Mouse (Mus musculus) cerebellum, adult 11 months (tissue): ENCODE data around the gene Foxo6.

Source experiments
- DNase-seq: peaks from one replicate; pipeline ENCODE4 v3.0.0; 2022

The Foxo6 gene

DNA sequence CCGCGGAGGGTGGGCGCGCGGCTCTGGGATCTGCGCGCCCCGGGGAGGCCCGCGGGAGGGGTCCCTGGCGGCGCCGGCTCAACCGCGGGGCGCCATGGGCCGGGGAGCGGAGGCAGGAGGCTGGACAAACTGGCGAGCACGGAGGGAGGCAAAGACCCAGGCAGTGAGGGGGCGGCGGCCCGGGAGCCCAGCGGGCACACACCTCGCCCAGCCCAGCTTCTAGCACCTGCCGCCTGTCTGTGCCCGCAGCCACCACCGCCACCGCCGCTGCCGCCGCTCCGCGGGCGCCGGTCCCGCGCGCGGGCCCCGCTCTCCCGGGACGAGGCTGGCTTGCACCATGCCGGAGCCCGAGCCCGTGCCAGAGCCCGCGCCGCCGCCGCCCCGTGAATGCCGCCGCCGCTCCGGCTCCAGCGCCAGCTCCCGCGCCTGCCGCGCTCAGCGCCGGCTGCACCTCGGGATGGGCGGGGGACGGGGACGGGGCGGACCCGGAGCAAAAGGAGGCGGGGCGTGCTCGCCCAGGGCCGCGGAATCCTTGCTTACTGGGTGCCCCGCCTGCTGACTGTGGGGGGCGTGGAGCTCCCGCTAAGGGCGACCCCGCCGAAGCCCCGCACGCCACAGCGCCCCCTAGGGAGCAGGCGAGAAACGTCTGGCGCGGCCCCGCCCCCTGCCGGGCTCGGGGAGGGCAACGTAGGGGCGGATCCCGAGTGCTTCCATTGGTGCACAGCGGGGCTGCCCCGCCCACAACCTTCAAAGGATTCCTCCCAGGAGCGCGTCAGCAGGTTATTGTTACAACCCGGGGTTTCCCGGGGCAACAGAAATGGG is at the start of gene Foxo6:
TSS of gene Foxo6 (minus strand) at position 60 of the 822 bp plus-strand sequence.
- peak; percentile 73 for DNase-seq

DNA sequence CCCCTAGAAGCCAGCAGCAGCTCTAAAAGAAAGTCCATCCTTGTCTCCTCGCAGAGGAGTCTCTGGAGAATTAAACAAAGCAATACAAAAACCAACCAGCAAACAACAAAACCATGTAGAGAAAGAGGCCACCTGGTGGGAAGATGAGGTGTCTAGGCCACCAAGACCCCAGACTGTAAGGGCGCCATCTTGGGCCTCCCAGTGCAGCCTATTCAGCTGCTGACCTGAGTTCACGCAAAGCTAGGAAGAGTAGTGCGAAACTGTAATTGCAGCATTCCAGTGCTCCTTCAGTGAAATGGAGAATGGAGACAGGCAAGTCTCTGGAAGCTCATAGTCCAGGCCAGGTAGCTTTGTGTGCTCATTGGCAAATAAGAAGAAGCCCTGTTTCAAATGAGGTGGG is 47.2 kb upstream of the Foxo6 start:
- no peak for DNase-seq

DNA sequence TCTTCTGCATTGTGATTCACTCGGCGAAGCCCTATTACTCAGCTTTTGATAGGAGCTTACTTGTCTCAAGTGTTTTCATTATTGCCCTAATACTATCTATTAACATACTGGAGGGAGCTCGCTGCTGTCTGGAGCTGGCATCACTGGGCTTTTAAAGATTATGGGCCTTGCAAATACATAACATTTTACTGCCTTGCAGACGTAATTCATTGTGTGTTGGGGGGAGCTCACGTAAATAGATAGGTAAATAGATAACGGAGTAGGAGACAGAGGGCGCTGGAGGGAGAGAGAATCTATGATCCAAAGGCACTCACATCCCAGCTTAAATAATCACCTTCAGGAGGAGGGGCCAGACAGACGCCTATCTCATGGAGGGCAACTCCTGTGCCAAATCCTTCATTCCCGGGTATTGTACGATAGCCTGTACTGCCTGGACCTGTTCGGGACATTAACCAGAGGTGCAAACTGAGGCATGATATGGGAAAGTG is 45.8 kb upstream of the Foxo6 start:
- no peak for DNase-seq

DNA sequence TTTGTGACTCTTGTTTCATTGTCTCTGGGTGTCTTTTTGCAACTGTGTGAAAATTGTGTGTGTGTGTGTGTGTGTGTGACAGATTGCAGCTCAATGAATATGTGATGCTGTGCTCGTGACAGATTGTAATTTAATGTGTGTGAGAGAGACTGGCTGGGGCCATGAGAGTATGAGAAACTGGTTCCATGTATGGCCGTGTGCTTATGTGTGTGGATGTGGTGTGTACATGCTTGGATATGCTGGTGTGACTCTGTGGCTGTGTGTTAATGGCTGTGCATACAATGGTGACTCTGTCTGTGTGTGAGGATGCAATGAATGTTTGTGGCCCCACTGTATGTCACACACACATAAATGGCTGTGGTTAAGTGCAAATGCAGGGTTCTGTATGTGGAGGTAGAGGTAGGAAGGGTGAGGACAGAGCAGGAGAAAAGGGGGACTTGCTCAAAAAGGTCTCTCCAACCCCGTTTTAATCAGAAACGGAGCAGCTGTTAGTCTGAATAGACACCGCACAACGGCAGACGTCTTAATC is 45.3 kb upstream of the Foxo6 start:
- no peak for DNase-seq

DNA sequence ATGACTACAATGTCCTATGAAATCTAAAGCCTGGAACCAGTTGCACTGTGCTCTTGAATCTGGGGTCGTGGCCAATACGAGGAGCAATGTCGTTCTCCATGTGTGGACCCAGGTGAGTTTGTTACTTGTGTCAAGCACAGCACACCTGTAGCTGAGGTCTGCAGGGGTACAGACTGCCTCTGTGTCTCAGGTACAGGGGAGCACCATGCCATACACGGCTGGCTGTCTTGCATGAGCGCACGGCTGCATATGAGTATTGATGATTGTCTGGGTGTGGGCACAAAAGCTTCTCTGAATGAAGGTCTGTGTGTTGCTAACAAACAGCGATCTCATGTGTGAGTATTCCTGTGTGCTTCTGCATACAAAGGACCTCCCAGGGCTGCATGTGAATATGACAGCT is 44.8 kb upstream of the Foxo6 start:
- no peak for DNase-seq

DNA sequence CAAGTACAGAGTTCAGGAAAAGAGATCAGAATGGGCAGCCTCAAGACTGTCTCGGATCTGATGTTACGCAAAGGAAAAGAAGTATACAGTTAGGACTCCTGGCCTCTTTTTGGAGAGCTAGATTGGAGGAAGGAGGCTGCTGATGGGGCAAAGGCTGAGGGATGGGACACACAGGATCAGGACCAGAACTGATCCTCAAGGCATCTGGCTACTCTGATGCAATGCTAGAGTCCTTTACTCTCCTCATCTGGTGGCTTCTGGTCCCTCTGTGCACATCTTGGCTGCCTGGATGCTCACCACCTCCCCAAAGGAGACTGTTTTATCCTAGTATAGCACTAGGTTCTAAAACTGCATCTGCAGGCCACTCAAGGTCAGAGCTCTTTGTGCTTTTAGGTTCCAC is 44.4 kb upstream of the Foxo6 start:
- DNase-seq = no peak

DNA sequence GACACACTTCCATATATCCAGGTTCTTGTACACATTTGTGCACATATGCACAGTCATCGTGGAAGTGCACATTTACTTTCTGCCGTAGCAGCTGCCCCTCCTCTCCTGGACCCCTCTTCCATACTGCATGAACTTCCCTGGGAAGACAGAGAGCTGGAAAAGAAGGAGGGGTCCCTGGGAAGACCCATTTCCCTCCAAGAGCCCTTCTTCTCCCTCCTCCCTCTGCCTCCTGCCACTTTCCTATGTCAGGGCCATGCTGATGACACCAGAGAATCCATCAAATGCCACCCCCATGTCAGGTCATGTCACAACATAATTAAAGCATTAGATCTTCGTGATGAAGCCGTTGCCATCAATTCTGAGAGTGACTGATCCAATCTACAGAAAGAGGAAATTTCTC is 38.6 kb upstream of the Foxo6 start:
- DNase-seq = no peak

DNA sequence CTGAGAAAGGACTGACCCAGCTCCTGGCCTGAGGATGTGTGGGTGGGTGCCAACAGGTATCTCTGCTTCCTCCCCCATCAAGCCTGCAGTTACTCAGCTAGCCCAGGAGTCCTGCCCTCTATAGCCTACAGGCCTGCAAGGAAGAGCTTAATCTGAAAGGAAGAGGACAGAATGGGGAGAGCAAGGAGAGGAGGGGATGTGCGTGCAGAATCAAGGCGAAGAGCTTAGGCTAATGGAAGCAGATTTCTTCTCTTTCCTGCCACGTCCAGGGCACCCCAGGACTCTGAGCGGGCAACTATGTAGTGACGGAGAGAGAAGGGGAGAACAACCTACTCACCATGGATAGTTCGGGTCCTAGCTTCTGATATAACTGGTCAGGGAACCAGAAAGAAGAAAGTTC is 37.9 kb upstream of the Foxo6 start:
- no peak for DNase-seq

DNA sequence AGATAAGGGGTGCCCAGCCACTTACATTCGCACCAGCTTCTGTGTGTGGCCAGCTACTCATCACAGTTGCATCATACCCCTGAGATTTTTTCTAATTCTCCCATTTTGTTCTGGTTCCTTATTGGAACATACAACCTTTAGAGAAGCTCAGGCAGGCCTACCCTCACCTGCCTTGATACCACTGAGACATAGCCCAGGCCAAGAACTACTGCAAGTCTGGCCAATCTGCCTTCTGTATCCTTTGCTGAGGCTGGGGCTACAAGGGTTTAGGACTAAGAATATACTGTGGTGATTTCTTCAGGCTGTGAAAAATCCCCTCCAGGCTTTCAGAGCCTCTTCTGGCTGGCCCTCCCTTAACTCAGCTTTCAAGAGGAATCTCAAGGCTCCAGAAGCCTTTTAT is 36.7 kb upstream of the Foxo6 start:
- no peak for DNase-seq

DNA sequence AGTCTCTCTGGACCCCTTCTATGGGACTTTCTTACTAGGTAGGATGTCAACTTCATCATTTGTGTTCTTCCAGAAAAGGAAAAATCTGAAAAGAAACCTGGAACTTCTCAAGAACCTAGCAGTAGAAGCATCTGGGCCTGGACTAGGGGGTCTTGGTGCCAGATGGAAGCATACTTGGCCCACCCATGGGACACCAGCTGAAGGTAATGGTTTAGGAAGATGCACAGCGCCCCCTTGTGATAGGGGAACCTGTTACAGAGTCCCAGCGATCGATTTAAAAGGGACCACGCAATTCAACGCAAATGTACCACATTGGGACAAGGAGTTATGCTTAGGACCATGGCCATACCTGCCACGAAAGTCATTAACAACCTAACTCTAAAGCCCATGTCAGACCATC is 36.0 kb upstream of the Foxo6 start:
- peak; percentile 9 for DNase-seq

DNA sequence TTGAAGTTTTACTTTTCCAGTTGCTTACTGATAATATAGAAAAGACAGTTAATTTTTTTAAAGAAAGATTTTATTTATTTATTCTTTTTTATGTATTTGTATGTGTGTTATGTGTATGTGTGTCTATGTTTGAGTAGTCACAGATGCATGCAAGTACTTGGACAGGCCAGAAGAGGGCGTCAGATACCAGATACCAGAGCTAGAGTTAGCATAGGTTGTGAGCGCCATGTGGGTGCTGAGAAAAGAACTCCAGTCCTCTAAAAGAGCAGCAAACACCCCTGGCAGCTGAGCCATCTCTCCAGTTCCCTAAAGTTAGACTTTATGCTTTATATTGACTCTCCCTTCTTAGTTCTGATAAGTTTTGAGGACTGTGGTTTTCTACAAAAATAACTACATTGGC is 30.4 kb upstream of the Foxo6 start:
- no peak for DNase-seq

DNA sequence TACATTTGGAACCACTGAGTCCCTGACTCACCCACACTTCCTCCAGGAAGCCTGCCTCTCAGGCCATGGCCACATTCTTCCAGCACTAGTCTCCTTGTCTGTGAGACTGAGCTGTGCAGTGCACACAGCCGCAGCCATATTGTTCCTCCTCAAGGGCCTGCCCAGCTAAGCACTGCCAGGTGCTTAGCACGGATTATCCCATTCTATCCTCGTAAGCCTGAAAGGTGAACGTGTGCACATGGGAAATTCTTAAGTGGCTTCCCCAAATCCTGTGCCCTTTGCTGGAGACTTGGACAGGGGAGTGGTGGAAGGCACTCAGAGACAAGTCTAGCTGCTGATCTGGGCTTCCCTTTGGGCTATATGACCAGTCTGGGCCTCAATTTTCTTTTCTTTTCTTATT is 29.6 kb upstream of the Foxo6 start:
- DNase-seq = no peak

DNA sequence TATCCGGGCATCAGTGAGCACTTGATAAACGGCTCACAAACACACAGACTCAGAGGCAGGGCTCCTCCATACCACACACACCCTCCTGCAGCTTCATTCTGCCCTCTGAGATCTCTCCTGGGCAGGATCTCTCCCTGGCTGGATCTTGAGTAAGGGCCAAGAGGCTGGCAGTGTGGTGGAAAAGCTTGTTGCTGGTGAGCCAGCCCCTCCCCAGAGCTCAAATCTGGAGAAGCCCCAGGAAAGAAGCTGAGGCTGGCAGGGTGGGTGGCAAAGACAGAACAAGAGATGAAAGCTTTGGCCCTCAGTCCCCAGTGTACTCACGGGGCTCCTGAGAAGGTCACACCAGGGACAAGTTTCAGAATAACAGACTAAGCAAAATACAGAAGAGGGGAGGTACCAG is 27.4 kb upstream of the Foxo6 start:
- no peak for DNase-seq

DNA sequence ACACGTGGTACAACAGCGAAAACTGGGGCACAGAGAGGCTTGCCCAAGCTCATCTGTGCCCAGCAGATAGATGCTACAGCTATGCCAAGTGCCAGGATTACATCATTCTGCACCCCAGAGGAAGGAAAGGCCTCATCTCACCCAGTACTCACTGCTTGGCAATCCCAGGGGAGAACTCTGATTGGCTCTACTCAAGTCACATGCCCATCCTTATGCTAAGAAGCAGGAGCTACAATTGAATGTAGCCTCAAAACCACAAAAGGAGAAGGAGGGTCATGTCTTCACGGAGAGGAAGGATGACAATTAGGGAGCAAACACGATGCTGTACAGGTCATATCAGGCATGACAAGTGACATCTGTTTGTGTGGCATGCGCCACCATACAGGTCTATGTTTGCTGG is 26.2 kb upstream of the Foxo6 start:
- no peak for DNase-seq

DNA sequence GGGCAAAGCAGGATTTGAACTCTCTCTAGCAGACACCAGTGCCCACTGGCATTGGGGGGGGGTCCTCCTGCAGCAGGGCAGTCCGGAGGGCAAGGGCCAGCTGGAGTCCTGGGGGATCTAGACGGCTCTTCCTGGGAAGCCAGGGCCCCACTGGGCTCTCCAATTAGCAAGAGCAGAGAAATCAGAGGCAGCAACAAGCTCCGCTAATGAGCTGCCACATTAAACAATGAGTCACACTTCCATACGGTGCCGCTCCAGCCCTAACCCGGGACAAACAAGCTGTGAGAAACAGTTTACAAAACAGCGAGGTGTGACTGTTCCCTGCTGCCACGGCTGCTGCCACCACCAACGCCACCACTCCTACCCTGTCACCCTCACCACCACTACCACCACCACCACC is 17.4 kb upstream of the Foxo6 start:
- DNase-seq = no peak

DNA sequence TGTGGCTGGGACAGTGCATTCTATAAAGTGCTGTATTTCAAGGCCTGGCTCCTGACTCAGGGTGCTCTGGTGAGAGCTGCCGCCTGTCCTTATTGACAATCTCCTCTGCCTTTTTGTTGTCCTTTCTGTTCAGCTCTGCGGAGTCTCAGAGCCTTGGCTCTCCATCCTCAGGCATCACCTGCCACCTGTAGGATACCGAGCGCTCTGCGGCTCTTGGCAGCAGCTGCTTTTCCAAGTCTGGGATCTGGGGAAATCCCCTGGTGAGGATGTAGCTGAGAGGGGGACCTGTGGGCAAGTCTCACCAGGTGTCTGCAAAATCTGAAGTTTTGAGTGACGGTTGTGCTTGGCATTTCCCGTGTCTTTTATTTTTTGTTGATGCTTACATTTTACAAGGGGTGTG is 12.1 kb upstream of the Foxo6 start:
- no peak for DNase-seq

DNA sequence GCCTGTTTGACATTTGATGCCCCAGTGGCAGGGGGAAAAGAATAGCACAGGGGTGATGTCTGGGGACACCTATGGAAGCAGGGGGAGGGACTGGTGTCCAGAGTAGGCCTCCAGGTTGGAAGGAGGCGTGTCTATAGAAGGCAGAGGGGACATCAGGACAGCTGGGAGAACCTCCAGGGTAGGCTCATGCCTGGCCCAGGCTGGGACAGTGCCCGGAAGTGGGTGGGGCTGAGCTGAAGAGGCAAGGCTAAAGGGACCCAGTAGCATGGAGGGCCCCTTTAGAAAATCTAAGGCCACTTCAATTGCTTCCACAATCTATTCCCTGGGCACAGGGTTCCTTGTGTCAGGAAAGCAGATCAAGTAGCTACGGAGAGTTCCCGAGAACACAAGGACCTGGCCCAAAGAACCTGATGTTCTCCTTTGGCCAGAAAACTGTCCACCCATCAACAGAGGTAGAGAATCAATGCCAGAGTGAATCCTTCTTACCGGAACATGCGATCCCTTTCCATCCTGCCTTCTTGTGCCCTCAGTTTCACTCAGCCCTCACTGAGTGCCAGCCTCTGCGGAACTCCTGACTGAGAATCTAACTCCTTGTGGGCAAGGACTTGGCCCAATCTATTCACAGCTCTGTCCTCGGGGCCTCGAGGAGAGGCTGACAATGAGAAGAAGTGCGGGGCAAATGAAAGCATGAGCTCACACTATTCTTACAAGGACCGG is 4.1 kb upstream of the Foxo6 start:
- DNase-seq = no peak

DNA sequence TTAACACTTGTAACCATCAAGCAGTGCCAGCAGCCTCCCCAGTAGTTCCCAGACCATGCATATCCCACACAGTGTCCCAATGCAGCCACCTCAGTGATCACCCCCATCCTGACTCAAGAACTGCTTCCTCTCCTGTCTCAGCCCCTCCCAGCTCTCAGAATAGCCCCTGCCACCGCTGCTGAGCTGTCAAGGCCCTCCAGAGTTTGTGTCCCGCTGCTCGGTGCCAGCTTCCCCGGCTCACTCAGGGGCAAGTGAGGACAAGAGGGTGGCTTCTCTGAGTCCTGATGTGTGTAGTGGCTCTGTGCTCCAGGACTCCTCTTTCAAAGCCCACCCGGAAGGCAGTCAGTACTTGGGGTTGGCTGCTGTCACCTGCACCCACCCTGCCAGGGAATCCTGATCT is 3.3 kb upstream of the Foxo6 start:
- DNase-seq = no peak

DNA sequence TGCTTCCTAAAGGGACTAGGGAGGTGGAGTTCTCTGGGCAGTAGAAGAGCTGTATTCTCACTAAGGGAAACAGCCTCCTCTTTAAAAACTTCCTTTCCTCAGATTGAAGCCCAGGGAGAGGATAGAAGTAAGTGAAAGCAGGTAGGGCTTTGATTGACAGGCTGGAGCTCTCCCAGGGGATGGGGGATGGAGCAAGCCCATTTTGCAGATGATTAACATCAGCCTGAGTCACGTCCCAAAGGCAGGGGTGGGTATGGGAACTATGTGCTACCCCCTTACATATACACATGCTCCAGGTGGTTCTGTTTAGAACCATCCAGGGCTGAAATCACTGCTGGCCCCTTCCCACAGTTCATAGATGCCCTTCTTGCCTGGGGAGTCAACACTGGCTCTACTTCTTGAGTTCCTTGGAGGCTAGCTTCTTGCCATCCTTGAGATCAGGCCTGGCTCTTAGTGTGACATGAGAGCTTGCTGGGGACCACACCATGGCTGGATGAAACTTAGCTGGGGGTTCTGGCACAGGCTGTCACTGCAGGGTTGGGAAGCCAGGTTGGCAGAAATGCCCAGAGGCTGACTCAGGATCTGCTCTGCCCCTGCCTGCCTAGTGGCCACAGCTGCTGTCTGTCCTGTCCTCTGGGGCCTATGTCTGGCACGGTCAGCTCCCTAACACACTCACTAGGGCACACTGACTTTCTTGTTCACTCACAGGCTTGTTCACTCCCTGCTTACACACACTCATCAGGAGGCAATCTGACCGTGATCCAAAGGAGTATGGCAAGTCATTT is 2.2 kb upstream of the Foxo6 start:
- no peak for DNase-seq

DNA sequence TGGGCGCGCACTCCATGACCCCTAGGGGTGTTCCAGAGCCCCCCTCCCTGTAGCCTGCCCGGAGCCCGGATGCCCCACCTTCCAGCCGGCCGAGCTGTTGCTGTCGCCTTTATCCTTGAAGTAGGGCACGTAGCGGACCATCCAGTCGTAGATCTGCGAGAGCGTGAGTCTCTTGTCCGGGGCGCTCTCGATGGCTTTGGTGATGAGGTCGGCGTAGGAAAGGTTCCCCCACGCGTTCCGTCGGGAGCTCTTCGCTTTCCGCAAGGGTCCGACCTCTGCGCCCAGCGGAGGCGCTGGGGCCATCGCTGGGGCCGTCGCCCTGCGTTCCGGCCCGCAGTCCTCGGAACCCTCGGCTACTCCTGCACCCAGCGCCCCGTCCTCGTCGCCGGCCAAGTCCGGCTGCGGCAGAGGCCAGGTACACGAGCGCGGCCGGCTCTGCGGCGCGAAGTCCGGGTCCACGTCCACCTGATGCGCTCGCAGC is 348 bp downstream of the Foxo6 start:
- DNase-seq = no peak

DNA sequence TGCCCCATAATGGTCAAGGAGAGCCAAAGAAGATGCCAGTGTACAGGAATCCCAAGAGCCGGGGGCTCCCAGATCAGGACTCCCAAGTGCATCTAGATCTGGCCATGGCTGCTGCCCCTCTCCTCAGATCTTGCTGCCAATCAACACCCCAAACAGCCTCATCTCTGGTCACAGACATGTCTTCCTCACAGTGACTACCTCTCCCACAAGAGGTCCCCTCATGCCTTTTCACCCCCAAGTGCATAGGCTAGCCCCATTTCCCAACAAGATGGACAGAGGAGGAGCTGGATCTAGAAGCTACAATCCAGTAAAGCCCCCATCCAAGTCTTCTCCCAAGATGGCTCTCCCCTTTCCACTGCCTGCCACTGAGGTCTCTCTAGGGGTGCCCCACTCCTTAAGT is 1.4 kb downstream of the Foxo6 start:
- DNase-seq = no peak

DNA sequence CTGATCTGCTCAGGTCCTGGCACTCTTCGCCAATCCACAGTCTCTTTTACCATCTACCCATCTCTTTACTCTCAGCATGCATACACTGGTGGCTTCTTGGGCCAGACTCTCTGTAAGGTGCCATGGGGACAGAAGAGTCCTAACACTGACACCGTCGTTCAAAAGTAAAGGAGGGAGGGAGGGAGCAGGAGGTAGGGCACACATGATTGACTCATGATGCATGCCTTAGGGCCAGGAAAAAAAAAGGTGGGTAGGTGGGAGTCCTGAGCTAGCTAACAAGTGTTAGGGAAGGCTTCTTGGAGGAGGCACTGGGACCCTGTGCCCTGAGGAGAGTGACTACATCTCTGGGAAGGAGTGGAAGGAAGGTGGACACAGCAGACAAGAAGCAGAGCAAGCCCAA is 1.9 kb downstream of the Foxo6 start:
- DNase-seq = no peak

DNA sequence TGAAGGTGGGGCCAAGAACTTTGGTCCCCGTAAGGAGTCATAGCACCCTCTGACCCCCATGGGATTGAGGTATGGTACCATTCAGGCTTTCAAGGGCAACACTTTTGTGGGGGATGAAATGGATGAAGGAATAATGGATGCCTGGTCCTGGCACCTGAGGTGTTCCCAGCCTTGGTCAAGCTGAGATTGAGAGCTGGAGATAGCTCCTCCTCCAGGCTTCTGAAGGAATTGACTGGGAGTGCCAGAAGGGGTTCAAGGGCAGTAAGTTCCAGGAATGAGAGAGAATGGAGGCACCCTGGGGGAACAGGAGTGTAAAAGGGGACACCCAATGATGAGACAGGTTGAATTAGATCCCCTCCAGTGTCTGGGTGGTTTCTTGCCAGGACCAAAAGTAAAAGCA is 3.0 kb downstream of the Foxo6 start:
- no peak for DNase-seq
